Mouse (Mus musculus) ES-E14 (cell line): ENCODE results near the gene Ank3.

Experiments
- HCFC1 ChIP-seq: IDR thresholded peaks from 2 replicates; pipeline ENCODE4 v1.6.1; 2012; ENCODE audit warnings: low read length, inconsistent platforms, borderline replicate concordance; ENCODE audit not compliant: insufficient read depth
- MAFK ChIP-seq: IDR thresholded peaks from 2 replicates; pipeline ENCODE4 v1.6.1; 2014; ENCODE audit warnings: mild to moderate bottlenecking, low read depth, low read length, inconsistent platforms; ENCODE audit not compliant: insufficient read depth

DNA sequence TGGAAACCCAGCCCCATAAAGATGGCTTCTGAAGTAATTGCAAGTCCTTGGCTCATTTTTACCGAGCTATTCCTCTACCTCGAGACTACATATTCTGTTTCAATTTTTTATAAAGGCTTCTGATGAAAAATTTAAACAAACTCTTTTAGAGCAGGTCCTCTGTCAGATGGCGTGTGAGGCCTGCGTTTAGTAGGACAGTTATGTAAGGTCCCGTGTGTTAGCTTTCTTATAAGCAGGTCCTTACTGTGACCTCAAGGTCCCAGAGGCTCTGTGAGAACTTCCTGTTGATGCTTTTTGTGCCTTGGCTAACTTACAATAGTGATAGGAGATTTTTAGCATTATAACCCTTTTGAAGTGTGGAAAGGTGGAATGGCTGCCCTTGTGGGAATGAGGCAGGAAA is 332.8 kb downstream of the Ank3 start:
- TF ChIP-seq MAFK (no peak), HCFC1 (no peak)
